Mouse (Mus musculus): ENCODE data around the gene Net1. TPM values are rescaled to one million over a fixed set of nuclear protein-coding genes. Genes with fewer than 3 reads are reported as not detected.
"Not testable (repeated sequence)": the region's sequence is repeated elsewhere in the genome, so short reads cannot be mapped to it uniquely, and the experiment has no call there.

Net1 gene
- polyA plus RNA-seq, 1 experiment from 2014 or later, result 44.1 TPM

DNA sequence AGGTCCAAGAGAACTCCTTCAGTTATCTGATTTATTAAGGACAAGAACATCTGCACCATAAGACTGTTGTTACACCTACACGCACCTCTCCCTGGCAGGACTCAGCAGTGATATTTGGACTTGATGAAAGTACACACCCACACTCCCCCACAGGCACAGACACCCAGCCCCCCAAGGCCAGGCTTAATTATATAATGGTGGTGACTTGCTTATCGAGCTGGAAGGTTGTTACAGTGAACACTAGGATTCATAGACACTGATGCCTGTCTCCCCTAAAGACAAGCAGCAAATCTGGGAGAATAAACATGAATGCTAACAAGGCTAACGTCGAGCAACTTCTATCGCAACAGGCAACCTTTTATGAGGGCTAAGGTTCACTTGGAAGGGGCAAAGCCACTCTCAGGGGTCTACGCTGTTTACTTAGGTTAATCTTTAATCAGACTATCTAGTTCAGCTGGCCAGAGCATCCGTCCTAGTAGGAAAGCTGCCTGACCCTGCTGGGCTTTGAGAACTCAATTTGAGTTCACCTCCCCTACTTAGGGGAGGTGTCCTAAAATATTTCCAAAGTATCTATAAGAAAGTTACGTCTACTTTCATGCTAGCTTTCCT, 26.4 kb downstream of the Net1 start:
- DNase-seq (ENCODE audit: low spot score), result no peak

DNA sequence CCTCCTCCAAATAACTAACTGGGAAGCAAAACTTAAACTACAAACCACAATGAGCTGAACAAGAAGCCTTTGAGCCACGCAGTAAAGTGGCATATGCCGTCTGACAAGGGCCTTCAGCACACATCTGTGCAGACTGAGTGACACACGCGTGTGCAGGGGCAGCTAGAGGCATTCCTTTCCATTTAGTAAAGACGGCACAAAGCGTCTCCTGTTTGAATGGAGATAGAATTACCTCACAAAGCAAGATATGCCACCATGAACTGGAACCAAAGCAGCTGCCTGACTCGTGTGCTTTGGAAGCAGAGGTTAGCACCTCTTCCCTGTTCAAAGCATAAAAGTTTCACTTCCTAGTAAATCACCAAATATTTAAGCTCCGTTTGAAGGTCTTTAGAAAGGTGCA, 28.0 kb downstream of the Net1 start:
- DNase-seq (ENCODE audit: low spot score), result no peak

DNA sequence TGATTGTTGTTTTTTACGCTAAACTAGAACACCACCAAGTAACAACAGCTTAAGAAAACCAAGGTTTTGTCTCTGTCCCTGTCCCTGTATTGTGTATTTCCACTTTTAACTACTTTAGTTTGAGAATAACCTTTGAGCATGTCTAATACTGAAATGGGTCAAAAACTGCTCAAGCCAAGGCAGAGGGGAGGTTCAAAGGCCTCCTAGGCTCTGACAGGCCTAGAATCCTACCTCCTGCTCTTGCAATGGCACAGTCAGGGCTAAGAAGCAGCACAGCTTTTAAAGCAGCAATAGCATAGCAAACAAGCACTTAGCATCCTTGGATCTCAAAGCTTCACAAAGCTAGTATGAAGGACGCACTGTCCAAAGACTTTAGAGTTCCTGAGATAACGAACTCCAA, 28.9 kb downstream of the Net1 start:
- DNase-seq (ENCODE audit: low spot score), result no peak

DNA sequence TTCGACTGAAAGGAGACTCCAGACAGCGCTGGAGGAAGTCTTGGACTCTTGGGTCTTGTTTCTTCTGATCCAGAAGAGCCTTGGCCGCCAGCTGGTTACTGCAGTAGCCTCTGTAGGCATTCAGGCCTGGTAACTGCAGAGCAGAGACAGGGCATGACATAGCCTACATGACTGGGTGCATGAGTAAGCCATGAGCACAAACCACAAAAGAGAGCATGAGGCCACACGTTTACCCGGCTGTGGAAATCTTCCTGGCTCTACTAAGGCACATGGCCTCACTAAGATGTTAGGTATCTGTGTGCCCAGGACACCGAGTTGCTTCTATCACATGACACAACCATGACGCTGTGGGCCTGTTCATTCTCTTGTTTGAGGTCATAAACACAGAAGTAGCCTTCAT, 31.4 kb downstream of the Net1 start:
- no peak for DNase-seq (ENCODE audit: low spot score)

DNA sequence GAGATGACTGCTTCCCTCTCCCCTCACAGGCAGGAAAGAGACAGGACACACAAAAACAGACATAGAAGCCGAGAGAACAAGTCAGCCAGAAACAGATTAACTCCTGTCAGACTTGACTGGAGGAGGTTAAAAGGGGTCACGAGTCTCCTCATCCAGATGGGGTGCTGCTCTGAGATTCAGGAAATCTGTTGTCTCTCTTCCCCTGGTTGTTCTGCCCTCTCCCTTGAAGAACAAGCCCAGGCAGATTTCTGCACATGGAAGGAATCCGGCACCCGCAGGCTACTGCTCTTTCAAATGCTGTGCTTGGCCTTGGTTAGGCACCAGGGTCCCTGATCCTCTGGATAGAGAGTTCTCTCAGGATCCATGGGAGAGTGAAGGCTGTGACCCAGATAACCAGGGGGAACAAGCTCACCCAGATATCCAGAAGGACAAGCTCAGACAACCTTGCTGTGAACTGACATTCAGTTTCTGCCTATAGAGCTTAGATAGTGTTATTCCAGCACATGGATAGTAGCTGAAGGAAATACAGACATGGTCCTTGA, 40.3 kb downstream of the Net1 start:
- DNase-seq (ENCODE audit: low spot score), result no peak

DNA sequence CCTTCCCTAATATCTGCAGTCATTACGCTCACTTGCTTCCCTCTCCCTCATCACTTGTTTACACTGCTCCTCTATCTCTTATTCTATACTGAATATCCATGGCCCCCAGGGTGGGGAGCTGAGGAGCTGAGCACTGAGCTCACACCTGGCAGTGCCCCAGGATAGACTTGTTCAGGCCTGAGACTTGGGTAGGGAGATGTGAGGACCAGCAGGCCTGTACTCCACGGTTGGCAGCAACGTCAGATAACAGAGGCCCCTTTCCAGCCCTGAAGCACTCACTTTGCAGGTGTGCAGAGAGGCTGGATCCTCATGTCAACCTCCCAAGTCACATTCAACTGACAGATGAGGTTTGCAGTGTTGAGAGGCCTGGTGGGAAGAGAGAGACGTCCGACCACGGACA, 40.8 kb downstream of the Net1 start:
- DNase-seq (ENCODE audit: low spot score), result no peak

DNA sequence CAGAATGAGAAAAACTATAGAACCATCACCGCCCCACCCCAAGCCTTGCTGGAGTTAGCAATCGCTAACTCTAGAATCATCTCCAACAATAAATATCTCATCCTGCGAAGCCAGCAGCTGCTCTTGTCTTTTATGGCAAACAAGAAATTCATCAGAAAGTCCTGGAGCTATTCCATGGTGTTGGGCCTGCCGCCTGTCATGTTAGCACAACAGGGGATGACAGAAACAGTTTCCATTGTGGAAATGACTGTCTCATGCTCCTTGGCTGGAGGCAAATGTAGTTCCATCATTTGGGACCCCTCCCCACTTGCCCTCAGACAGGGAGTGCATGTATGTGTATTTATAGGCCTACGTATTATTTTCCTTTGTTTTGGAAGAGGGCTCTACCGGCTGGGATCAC, 41.6 kb downstream of the Net1 start:
- no peak for DNase-seq (ENCODE audit: low spot score)

DNA sequence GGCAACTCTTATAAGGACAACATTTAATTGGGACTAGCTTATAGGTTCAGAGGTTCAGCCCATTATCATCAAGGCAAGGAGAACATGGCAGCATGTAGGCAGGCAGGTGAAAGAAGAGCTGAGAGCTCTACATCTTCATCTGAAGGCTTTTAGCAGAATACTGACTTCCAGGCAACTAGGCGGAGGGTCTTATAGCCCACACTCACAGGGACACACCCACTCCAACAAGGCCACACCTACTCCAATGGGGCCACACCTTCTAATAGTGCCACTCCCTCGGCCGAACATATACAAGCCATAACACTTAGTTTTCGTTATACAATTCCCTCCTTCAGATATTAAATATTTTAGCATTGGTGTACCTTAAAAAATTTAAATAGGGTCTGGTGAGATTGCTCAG, 45.2 kb downstream of the Net1 start:
- DNase-seq (ENCODE audit: low spot score), result no peak

DNA sequence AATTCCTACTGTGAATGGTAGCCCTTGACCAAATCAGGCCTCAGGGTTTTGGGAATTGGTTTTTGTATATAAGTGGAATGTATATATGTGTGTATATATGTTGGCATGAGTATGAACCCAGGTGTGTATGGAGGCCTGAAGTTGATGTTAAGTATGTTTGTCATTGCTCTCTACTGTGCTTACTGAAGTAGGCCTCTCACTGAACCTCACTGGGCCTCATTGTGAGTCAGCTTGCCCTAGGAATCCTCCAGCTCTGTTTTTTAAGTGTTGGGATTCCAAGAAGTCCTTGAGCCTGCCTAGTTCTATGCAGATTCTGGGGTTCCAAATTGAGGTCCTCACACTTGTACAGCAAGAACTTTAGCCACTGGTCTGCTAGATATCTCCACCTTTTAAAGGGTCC, 48.1 kb downstream of the Net1 start:
- DNase-seq (ENCODE audit: low spot score), result no peak

DNA sequence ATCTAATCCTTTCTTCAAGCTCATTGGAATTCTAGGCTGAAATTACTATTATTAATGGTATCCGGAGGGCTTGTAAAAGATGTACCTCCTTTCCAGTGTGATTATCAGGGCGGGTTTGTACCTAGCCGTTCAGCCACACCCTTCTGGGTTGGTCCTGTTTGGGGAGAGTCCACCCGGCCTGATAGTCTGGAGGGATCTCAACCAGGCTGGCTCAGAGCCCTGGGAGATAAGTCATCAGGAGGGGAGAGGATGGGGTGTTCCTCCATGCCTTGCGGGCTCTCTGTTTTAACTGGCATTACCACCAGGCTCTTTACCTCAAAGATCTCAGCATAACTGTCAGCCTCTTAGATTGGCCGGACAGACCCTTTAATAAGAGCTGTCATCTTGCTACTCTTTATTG, 50.9 kb downstream of the Net1 start:
- DNase-seq (ENCODE audit: low spot score), result no peak

DNA sequence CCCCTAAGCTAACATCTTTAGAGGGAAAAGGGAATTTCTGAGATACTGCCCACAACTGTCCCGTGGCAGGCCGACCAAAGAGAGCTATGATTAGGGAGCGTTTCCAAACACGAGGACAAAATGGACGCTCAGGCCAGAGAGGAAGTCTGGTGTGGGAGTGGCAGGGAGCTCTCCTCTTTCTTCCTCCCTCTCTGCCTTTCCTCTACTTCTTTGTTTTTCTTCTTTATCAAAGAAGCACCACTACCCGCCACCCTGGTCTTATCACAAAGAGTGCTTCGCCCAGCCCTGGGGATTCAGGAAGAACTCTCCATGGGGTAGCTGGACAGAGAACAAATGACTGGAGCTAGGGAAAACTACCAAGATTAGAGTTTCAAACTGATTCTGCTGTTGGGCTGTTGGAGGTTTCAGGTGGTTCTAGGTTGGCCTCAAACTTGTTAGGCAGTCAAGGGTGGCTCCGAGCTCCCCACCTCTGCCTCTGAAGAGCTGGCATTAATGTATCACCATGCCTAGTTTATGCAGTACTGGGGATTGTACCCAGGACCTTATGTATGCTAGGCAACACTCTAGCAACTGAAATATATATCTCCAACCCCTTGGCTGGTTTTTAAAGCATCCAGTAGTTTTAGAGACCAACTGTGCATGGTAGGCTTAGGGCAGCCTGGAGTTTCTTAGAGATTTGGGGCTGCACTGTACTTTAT, 51.5 kb downstream of the Net1 start:
- DNase-seq (ENCODE audit: low spot score), result no peak

DNA sequence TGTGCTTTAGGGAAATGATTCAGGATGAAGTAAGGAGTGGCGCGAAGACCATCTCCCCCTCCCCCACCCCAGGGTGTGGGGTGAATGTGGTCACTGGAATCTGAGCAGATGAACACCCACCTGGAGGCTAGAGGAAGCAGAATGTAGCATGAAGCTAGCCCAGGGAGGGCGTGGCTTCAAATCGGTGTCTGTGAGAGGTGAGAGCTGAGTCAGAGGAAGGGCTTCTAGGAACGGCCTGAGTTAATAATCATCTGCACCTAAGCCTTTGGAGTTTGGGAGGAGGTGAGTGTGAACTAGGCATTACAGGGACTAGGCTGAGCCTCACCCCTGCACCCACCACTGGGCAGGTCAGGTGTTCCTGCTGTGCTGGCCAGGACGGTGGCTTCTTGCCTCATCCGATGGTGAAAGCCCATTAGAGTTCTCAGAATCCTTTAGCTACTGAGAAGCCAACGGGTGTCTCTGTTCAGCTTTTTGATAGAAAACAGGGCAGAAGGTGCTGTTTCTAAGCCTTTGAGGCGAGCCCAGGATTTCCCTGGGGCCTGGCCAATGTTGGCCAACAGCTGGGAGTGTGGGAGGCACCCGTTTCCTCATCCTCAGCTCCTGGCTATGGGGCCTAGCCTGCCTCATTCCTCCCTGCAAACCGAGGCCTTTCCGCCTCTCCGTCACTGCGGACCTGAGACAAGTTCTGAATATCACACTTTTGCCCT, 52.2 kb downstream of the Net1 start:
- no peak for DNase-seq (ENCODE audit: low spot score)

DNA sequence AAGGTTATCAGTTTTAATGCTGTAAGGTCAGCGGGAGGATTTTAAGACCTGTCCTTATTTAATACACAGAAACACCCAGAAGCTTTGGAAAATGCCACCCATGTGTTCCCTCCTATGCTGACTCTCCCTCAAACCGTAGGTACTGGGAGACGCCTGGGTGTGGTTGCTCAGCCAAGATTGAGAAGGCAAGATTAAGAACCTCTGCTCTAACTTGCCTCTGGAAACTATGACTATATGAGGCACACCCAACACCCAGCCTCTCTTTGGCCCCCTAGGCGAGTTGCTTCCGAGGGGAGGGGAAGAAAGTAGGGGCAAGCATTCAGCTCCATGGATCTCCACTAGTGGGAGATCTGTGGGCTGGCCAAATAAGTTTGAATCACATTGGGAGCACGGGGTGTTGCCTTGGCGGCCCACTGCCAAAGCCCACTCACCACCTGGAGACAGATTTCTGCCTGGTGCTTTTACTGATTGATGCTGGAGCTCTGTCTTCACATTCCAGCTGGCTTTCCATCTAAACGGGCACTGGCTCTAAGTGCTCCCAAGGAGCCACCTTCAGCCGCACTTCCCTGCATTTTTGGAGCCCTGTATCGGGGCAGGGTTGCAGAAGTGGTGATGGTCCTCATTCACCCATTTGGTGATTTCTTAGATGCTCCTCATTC, 55.0 kb downstream of the Net1 start:
- DNase-seq (ENCODE audit: low spot score), result no peak

DNA sequence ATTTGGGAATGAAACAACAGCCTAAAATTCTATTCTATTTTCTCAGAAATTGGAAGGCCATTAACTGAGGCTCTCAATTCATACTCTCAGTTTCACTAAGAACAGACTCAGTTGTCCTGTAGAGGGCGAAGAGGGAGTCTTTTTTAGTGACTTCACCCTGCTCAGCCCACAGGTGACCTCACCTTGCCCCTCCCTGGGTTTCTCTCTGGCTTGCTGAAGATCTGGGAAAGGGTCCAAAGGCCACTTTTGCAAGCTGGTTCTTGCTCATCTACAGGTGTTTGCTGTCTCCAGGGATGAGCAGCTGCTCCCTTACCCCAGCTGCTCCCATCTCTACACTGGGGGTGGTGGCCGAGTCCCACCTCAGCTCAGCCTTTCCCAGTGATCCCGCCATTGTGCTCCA, 55.7 kb downstream of the Net1 start:
- DNase-seq (ENCODE audit: low spot score), result no peak

DNA sequence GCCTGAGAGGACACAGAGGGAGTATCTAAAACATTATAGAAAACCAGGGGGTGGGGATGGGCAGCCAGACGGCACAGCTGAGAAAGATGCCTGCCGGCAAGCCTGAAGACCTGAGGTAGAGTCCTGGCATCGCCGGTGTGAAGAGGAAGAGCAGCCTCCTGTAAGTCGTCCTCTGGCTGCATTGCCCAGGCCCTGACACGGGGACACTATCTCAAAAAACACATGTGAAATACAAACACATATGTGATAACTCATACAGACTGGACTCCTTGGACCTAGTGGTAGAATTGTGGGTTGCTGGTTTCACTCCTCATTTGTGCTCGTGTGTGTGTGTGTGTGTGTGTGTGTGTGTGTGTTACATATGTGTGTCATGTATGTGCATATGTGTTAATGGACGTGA, 56.8 kb downstream of the Net1 start:
- DNase-seq (ENCODE audit: low spot score), result no peak

DNA sequence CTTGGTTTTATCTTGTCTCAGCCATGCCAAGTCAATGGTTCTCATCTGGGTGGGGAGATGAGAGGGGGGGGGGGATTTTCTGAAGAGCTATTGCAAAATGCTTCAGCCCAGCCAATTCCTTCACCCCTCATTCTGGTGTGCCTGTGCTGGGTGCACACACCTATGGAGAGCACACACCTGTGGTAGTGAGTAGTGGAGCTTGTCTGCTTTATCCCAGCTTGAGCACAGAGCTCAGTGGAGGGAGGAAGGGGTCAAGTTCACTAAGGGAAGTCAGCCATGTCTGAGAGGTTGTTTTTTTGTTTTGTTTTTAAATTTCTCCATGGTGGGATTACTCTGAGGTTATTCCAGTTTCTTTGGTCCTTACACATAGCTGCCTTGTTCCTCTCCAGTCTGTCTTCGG, 61.8 kb downstream of the Net1 start:
- no peak for DNase-seq (ENCODE audit: low spot score)

DNA sequence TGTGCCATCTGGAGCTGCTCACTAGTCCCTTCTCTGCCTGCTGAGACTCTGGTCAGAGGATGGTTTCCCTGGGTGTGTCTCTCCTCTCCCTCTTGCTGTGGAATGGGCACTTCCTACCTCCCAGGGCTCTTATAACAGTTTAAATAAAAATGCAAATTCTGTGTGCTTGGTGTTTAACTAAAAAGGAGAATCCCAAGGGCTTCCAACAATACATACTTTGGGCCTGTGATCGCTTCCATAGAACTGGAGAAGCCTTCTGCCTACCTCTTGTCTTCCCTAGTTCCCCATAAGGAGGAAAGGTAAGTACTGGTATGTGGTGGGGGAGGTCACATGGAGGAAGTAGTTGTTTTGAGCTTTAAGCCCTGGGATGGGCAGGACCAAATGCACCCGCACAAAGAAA, 63.2 kb downstream of the Net1 start:
- DNase-seq (ENCODE audit: low spot score), result no peak

DNA sequence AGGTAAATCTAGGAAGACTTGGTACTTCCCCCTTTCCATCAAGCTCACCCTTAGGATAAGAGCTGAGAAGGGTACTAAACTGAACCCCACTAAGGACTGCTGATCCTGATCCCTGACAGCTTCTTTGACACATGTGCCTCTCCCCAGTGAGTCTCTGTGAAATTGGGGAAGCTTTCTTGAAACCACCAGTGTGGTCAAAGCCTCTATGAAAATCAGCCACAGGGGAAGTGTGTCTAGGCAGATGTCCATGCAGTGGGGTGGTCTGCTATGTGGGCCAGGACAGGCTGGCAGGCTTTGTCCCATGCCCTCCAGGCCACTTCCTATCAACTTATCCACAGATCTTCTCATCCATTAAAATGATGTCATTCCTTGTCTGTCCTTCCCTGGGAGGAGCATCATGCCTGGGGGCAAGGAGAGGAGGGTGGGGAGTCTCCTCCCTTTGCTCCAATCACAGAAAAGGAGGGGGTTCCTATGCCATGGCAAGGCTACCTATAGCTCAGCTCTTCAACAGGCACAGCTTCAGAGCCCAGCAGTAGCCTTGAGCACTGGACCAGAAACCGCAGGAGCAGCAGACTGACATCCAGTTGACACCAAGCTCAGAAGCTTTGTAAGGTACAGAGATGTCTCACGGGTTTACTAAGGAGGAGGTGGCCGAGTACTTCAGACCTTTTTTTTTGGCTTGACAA, 64.2 kb downstream of the Net1 start, which contains the start of gene Calm5:
Gene Calm5 (plus strand): TSS at position 526 of the 686 bp plus-strand sequence.
- not testable (repeated sequence) for DNase-seq (ENCODE audit: low spot score)

DNA sequence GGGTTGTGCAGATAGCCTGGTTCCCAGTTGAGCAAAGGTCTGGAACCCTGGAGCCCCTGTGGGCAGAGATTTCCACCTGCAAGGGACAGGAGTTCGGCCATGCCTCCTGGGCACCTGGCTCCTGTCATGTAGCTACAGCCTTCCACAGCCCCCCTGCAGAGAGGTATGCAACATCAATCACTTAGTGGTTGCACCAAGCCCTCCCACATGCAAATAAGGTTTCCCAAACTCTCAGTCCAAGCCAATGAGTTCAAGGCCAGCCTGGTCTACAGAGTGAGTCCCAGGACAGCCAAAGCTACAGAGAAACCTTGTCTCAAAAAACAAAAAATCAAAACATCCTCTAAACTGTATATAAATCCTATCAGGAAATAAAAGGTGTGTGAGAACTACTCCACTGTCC, 67.7 kb downstream of the Net1 start:
- no peak for DNase-seq (ENCODE audit: low spot score)

DNA sequence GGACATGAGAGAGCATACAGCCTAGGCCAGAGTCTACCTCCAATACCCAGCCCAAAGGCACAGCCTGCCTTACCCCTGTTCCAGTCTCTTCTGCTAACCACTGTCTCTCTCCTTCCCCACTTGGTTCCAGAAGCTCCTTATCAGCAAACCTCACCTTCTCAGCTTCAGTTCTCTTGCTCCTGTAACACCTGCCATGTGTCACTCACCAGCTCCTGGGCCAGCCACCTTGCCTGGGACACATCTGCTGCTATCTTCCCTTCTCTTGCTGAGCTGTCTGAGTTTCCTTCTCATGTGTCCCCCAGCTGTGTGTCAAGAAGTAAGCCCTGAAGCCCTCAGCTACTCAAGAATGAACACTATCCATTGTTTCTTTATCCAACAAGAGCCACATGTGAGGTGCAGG, 77.4 kb downstream of the Net1 start:
- not testable (repeated sequence) for DNase-seq (ENCODE audit: low spot score)

DNA sequence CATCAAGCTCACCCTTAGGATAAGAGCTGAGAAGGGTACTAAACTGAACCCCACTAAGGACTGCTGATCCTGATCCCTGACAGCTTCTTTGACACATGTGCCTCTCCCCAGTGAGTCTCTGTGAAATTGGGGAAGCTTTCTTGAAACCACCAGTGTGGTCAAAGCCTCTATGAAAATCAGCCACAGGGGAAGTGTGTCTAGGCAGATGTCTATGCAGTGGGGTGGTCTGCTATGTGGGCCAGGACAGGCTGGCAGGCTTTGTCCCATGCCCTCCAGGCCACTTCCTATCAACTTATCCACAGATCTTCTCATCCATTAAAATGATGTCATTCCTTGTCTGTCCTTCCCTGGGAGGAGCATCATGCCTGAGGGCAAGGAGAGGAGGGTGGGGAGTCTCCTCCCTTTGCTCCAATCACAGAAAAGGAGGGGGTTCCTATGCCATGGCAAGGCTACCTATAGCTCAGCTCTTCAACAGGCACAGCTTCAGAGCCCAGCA, 80.7 kb downstream of the Net1 start, which contains the start of gene Calm4:
Gene Calm4 (plus strand): TSS at position 446 of the 496 bp plus-strand sequence.
- DNase-seq (ENCODE audit: low spot score), result not testable (repeated sequence)
